Mouse (Mus musculus): ENCODE data around the gene Mbd4. TPM values are rescaled to one million over a fixed set of nuclear protein-coding genes. Genes with fewer than 3 reads are reported as not detected.
"Not testable (repeated sequence)": the region's sequence is repeated elsewhere in the genome, so short reads cannot be mapped to it uniquely, and the experiment has no call there.

The Mbd4 gene
- polyA plus RNA-seq, 1 experiment, result 1.6 TPM

DNA sequence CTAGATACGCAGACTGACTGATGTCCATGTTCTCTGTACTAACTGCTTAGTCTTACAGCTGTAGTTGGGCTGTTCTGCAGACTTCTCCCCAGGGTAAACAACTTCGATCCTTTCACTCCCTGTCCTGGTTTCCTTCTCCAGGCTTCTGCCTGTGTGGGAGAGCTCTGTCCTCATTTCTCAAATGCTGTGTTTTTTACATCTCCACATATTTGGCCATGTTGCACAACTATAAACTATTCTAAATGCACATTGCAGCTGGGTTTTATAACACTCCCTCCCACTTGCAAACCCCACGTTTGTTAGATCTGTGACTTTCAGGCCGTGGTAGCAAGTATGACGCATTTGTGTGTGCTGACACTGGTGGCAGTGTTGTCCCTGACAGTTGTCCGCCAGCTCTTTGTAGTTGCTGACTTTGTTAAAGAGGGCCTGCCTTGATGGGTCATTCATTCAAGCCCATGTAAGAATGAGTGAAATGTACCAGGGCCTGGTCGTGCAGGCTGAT is 10.2 kb upstream of the Mbd4 start:
- no peak for DNase-seq (ENCODE audit: low read depth, low spot score)
- WGBS, result 55% methylated on average over 7 of the region's 7 CpGs

DNA sequence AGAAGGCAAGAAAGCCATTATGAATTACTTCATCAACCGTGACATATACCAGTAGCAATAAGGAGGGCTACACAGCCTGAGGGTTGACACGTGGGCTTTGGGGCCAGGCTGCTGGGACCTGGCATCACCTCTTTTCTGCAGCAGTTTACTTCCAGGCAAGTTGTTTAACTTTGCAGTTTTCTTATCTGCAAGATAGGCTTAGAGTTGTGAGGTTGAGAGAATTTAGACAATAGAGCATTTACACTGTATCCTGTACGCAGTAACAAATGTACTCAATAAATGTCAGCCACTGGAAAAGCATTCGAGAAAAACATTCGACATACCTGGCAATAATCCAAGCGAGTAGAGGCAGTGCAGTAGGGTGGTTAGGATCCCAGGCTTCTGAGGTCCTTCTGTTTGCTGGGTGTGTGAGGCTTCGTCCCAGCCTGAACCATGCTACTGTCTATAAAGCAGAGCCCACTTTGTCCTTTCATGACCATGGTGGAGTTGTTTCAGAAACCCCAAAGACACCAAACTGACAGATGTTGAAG is 6.9 kb upstream of the Mbd4 start:
- WGBS, result 44% methylated on average over 7 of the region's 7 CpGs
- no peak for DNase-seq (ENCODE audit: low read depth, low spot score)

DNA sequence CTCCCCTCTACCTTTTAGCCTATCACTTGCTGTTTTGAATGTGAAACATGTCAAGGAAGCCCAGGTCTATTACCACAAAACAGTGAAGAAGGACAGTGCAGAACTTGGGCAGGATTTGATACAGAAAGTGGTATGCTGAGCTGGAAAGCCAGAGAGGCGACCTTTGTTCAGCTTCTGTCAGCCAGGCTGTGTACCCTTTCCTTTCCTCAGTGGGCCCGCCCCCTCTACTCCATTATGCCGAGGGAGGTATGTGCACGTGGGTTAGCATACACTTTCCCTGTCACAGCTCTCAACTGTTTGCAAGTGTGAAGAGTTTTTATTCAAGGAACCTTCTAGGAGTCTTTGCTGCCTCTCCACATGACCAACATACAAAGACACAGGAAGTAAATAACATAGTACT is 6.1 kb upstream of the Mbd4 start:
- DNase-seq (ENCODE audit: low read depth, low spot score), result no peak

DNA sequence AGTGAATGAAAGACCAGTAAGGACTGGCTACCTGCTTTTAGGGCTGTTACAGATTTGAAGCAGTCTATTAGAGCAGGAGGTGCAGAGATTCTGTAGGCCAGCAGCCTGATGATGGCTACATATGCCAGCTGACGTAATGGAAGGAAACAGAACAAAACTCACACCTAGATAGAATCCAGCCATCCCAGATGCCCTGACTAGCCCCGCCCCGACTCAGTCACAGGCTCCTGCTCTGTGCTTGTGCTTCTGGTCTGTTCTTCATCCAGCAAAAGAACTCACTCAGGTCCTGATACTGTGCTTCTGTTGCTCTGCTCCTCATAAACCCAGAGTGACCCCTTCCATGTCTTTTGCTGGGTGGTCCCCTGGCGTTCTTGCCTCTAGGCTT is 3.2 kb upstream of the Mbd4 start:
- WGBS, result 67% methylated on average over 4 of the region's 4 CpGs
- DNase-seq (ENCODE audit: low read depth, low spot score), result no peak

More for the DNA sequence above, 6.1 kb upstream of the Mbd4 start:
- WGBS, result 37% methylated on average over 4 of the region's 4 CpGs

DNA sequence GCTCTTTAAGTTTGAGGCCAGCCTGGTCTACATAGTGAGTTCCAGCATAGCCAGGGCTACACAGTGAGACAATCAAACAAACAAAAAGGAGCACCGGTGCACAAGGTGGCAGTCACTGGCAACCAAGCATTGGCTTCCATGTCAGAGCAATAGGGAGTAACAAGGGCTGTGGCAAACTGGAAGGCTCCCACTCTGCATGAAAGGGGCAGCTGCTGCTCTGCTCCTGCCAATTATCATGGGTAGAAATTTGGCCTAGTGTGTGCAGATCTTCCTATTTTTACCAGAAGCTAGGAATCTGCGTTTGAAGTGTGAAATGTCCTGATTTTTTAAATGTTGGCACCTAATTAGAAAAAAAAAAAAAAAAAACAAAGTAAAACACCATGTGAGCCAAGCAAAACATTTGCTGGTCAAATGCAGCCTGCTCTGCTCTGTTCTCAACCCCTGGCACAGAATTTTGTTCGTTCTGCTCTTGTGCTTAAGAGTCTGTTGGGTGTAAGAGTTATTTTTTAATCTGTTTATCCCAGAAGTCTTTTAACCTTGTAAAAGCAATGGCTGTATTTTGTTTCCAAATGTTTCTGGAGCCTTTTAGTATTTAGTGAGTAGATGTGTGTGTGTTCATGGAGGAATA is 2.7 kb upstream of the Mbd4 start:
- 75% methylated on average over 3 of the region's 3 CpGs for WGBS
- DNase-seq (ENCODE audit: low read depth, low spot score), result no peak

DNA sequence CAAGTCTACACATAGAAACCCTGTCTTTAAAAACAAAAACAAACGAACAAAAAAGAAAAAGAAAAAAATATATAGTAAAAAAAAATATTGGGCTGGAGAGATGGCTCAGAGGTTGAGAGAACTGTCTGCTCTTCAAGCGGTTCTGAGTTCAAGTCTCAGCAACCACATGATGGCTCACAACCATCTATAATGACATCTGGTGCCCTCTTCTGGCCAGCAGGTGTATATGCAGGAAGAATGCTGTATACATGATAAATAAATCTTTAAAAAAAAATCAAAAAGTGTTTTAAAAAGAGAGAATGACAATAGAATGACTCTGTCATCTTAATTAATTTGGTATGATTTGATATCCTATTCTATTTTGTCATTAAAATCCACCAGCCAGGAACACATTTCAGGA is 1.3 kb upstream of the Mbd4 start:
- no peak for DNase-seq (ENCODE audit: low read depth, low spot score)
- WGBS, result 70% methylated on average over 2 of the region's 2 CpGs

DNA sequence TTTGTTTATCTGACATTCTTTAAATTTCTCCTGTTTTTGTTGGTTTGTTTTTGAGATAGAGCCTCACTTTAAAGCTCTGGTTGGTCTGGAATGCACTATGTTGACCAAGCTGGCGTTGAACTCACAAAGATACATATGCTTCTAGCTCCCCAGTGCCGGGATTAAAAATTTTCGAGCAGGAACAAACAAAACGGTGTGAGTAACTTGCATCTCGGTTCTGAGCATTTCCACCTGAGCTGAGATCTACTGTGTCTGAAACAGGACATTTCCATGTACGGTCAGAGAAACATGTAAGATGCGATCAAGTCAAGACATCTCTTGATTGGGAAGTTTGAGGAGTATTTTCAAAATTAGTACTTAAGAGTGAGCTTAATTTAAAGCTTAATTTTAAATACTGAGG is 814 bp upstream of the Mbd4 start:
- 43% methylated on average over 7 of the region's 7 CpGs for WGBS
- no peak for DNase-seq (ENCODE audit: low read depth, low spot score)

DNA sequence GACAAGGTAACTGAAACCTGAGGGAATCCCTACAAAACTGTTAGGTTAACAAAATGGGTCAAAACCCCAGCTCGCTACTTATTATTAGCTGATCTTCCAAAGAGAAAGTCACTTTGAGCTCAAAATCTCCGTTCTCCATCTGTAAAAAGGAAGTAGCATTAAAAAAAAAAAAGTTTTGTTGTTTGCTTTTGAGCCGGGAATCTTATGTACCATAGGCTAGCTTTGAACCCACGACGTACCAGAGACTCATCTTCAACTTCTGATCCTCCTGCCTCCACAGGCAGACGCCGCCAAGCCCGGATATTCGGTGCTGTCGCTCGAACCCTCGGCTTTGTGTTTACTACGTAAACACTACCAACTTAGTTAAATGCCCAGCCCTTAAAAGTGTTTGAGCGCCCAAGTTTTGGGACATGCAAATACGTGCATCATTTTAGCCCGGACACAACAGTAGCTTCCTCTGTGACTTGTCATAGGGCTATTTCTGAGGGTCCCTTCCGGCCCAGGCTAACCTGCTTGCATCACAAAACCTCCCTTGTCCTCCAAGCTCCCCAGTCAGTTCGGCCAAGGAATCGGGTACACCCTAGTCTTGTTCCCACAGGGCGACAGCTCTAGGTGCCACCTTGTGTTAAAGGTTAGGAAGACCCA is 603 bp downstream of the Mbd4 start:
- WGBS, result 4% methylated on average over 20 of the region's 20 CpGs
- DNase-seq (ENCODE audit: low read depth, low spot score), result no peak

DNA sequence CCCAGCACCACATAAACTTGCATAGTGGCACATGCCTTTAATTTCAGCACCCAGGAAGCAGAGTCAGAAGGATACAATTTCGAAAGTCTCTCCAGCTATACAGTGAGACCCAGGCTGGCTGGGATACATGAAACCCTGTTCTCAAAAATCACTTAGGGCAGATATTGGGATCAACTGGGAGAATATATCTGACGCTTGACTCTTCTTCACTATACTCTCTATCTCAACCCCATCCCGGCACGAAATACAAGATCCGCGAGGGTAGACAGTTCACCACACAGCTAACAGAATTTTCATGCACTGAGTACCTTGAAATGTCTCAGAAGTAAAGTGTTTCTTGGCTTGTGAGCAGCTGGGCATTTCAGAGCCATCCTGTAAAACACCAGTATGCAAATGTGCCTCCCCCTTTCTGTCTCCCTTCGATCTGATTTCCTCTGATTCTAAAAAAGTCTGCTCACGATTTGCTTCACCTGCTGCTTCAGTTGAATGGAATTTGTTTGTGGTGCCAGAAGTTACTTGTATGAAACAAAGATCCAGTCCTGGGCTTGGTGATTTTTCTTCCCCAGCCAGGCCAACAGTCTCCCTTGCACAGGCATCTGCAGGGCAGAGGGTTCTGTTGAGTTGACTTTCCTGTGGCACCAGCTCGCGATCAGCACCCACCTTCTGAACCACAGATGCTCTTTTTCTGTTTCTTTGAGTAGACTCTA is 4.4 kb downstream of the Mbd4 start:
- 88% methylated on average over 10 of the region's 10 CpGs for WGBS
- no peak for DNase-seq (ENCODE audit: low read depth, low spot score)

DNA sequence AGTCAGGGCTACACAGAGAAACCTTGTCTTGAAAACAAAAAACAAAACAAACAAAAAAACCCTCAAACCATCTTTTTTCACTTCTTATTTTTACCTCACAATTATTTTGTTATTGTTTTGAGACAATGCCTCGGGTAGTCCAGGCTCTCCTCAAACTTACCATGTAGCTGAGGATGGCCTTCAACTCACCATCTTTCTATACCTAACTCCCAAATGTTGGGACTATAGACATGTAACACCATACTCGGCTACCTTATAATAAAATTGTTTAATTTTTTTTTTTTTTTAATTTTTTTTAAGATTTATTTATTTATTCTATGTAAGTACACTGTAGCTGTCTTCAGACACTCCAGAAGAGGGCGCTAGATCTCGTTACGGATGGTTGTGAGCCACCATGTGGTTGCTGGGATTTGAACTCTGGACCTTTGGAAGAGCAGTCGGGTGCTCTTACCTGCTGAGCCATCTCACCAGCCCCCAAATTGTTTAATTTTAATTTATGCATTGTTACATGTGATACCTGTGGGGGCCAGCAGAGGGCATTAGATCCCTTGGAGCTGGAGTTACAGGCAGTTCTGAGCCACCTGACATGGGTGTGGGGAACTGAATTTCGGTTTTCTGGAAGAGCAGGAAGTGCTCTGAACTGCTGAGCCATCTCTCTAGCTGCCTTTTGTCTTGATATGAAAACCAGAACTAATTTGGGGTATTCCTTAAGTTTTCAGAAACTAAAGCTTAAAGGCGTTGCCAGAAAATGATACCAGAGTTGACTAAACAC is 6.3 kb downstream of the Mbd4 start:
- no peak for DNase-seq (ENCODE audit: low read depth, low spot score)

DNA sequence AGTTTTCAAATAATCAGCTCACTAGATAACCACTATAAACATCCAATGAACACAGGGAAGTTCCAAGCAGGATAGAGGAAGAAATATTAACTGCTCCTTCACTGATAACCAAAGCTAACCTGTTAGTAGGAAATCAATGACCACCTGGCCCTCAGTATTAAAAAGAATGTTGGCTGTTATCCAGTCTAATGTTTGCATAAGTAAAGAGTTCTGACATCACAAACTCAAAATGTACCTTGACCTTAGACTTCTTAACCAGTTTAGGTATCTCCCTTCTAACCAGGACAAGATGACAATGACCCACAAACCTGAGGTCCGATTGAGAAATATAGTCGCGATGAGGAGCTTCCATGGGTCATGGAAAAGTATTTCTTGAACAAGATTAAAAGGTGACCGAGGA is 8.2 kb downstream of the Mbd4 start:
- DNase-seq (ENCODE audit: low read depth, low spot score), result no peak
- WGBS, result 92% methylated on average over 4 of the region's 4 CpGs

More for the DNA sequence above, 6.3 kb downstream of the Mbd4 start:
- WGBS, result 24% methylated on average over 8 of the region's 8 CpGs

DNA sequence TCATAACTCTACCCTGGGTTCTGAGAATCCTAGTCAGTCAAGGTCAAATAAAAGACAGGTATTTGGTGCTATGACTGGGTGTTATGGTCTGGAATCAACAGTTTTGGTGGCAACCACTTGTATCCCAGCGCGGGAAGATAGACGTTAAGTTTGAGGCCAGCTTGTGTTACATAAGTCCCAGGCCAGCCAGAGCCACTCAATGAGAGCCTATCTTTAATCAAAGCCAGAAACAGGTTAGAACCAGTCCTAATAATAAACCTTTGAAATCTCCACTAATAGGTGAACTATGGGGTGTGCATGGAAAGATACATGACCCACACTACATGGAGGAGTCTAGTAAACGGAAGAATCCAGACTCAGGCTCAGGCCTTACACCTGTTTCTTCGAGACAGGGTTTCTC is 14.4 kb downstream of the Mbd4 start:
- DNase-seq (ENCODE audit: low read depth, low spot score), result no peak
- WGBS, result 72% methylated on average over 5 of the region's 5 CpGs

DNA sequence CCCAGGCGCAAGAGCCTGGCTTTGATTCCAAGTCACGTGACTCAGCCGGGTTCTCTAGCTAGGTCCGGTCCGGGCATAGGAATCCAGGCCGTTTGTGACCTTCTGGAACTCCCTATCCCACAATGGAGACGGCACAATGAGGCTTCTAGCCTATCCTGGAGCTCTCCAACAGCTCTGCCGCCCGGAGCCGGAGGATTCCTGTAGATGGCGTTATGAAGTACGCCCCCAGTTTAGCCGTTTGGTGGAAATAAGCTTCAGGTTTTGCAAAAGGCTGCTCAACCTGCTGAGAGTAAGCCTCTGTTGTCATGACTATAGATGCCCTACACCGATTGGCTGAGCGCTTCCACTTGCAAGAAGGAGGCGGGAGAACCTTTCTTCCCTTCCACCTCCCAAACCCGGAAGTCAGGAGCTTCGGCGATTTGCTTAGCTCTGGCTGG is 15.0 kb downstream of the Mbd4 start, which contains the start of gene Efcab12:
TSS of gene Efcab12 (minus strand) at position 252 of the 437 bp plus-strand sequence.
- peak; percentile 81 for DNase-seq (ENCODE audit: low read depth, low spot score)
- WGBS, result 3% methylated on average over 19 of the region's 19 CpGs

DNA sequence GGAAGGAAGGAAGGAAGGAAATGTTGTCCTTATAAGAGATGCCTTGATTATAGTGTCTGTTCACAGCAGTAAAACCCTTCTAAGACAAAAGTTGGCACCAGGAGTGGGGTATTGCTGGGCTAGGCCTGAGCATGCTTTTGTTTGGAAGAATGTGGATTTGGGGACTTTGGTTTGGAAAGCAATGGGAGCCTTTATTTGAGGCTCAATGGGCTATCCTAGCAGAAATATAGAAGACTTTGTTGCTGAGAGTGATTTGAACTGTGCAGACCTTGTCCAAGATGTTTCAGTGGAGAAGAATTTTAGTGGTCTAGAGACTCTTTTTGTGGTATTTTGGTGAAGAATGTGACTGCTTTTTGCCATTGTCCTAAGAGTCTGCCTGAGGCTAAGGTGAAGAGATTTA is 19.3 kb downstream of the Mbd4 start:
- DNase-seq (ENCODE audit: low read depth, low spot score), result no peak

DNA sequence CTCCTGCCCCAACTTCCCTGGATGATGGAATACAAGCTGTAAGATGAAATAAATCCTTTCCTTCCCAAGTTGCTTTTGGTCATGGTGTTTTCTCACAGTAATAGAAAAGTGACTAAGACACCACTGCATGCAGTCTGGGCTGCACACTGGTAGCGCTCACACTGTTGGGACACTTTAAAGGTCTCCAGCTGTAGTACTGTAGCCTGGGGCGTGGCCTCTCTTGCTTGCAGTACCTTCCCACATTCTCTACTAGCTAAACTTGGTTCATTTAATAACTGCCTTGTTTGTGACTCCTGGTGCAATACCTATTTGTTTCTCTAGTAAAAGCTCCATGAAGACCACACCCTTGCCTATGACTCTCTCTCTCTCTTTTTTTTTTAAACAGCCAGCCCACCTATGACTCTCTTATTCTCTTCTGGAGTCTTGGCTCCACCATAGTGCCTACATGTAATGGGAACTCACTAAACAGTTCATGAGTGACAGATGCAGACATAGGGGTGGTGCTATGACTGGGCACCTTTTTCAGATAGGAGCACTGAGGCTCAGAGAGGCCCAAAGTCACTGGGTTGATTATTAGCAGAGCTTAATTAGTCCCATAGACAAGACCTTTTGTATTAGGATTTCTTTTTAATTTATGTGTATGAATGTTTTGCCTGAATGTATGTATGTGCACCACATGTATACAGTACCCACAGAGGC is 20.9 kb downstream of the Mbd4 start:
- DNase-seq (ENCODE audit: low read depth, low spot score), result no peak
- WGBS, result 80% methylated on average over 2 of the region's 2 CpGs

DNA sequence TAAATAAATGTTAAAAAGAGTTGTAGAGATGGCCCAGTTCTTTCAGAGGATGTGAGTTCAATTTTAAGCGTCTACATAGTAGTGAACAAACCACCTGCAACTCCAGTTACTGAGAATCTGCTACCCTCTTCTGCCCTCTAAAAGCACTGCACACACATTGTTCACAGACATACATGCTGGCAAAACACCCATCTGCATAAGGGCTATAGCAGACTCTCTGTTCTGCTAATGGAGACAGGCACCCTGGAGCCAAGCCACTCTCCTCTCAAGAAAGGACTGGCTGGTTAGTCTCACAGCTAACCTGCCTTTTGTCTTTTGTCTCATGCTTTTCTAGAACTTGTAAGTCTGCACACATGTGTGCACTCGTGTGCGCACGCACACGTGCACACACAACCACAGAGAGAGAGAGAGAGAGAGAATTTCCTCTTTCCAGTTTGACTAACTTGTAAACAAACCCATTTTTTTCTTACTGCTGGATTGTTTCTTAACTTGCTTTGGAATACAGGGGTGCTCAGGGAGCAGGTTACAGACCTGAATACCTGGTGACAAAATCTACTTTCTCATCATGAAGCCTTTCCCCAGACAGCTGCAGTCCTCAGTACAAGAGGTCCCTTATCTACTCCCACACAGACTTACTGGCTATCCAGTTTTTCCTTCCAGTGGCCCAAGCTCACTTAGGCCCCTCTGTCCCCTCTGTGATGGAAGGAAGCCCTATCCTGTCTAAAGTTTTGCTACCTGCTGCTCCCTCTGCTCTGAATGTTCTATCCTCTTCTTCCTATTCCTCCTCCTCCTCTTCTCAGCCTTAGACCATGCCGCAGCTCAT is 22.2 kb downstream of the Mbd4 start:
- no peak for DNase-seq (ENCODE audit: low read depth, low spot score)
- WGBS, result 80% methylated on average over 6 of the region's 6 CpGs

DNA sequence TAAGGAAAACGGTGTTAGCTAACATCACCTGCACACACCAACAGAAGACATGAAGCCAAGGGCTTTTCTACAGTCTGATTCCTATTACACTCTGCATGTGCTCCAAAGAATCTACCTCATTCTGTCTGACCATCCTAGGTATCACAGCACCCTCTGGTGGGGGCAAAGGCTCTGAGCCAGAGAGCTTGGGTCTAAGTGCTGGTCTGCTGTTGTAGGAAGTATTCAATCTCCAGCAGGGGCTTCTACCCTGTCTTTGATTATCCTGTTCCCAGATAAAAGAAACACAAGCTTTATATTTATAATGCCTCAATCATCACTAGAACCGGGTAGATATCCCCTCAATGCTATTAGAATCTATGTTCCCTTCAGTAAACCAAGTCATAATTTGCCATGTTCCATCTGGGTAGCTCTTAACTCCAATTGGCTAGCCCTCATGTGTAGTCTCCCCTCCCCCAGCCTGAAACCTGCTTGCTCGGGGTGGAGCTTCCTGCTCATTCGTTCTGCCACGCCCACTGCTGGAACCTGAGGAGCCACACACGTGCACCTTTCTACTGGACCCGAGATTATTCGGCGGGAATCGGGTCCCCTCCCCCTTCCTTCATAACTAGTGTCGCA is 29.2 kb downstream of the Mbd4 start:
- 5% methylated on average over 5 of the region's 11 CpGs for WGBS
- not testable (repeated sequence) for DNase-seq (ENCODE audit: low read depth, low spot score)
